Mouse (Mus musculus): ENCODE results near the gene Nedd9.

- TF ChIP-seq POLR2A (IDR thresholded peaks at IDR 0.05; ENCODE audit: borderline replicate concordance, control insufficient read depth, low read depth, low read length) (no peak), CTCF (IDR thresholded peaks at IDR 0.05; ENCODE audit: control insufficient read depth, insufficient read depth, low read length) (no peak)
These were observed 147.4 kb downstream of the Nedd9 start for GRCm38 (mm10) chr13:41339653-41340351.

Measured in bone marrow, adult 2 months (tissue).